Mouse (Mus musculus): Measurements from ENCODE around the gene Rtn4rl1.
A peak's percentile ranks its signal among the peaks of the same experiment; 100 is the strongest.

The Rtn4rl1 gene

DNA sequence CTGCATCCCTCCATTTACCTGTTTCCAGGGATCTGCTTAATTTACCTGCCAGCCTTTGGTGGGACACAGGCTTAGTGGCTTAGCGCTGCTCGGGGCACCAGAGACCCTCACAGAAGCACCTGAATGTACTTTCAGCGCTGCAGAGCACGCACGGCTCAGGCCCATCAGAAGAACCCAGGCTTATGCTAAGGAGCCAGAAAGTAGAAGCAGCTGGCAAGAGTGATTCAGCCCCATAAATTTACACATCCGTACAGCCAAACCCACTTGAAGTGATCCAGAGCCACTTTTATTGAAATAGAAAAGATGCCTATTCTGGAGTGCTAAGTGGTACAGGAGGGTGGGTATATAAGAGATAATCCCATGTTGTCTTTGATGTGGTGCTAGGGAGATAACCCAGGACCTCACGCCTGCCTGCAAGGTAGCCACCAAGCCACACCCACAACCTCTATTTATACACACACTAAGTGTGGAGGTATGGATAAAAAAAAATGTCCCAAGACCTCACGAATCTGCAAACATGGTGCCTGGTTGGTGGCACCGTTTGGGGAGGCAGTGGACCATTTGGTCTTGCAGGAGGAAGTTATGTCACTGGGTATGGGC lies 102.9 kb downstream of the Rtn4rl1 start:
- no peak for DNase-seq (ENCODE audit: low spot score)

DNA sequence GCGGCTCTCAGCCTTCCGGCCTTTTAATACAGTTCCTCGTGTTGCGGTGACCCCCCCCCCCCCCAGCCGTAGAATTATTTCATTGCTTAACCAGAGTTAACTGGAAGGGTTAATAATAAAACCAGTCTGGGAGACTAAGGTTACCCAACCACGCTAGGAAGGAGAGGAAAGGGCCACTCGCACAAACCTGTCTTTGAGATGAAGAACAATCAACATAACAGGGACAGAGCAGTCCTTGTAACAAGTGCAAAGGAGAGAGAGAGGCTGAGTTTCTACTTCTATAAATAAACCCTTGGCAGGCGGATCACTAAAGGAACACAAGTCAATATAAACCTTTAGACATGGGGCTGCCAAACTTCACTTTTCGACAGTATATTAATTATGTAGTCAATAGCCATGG lies 104.0 kb downstream of the Rtn4rl1 start:
- DNase-seq (ENCODE audit: low spot score), result no peak

DNA sequence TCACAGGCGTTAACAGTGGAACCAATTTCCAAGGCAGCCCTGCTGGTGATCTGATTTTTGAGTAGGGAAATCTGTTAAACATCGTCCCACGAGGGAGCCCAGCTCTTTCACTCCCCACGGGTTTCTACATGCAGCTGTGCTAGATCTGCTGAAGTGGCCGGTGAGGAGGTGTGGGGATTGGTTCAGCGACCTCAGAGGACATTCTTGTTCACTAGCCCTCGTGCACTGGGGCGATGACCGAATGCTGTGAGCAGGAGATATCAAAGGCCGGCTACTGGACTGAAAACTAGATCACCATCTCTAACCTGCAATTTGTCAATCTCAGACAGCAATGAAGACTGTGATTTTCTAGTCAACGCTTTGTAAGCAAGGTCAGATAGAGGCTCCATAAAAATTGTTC lies 104.9 kb downstream of the Rtn4rl1 start:
- DNase-seq (ENCODE audit: low spot score), result peak; percentile 46

DNA sequence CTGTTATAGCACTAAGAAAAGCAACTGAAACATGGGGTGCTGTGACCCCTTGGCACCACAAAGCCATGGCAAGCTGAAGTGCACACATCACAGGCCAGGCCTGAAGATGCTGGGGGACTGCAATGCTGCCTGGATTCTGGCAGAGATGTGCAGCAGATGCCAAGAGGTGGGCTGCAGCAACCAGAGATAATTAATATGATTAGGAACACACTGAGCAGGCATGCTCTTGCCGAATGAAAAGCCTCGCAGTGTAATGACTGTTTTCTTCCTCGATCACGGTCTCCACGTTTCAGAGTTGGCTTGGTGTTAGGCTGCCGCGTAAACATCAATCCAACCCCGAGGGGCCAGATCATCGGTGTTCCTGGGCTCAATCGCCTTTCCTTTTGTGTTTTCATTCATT lies 106.2 kb downstream of the Rtn4rl1 start:
- DNase-seq (ENCODE audit: low spot score), result peak; percentile 66

DNA sequence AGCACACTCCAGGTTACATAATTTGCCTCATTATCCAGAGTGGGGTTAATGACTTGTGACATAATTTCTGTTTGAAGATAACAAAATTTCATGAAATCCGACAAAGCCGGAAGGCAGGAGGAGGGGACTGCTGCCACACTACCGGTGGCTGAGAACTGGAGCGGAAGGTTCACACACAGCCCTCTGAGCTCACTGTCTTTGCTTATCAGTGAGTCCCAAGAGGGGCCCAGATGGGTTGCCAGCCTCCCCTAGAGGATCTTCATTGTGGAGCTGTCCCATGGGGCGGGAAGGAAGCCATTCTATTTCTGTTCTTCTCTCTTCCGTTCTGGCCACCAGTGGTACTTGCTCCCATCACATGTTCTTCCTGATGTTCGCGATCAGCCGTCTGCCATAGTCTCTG lies 107.4 kb downstream of the Rtn4rl1 start:
- peak; percentile 12 for DNase-seq (ENCODE audit: low spot score)

DNA sequence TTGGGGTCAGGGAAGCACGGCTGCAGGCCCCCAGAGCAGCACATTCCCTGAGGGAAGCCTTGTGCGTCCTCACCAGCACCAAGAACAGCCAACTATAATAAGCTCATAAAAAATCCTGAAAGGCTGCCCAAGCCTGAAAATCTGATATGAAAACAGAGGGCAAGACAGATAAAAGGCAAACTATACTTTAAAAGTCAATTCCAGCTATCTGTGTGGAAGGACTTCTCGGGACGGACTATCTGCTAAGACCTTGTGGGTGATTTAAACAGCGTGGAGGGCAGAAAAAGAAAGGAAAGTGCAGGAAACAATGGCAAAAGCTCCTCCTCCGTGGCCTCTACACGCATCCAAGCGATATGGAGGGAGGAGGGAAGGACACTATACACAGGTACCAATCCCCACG lies 111.2 kb downstream of the Rtn4rl1 start:
- DNase-seq (ENCODE audit: low spot score), result no peak

DNA sequence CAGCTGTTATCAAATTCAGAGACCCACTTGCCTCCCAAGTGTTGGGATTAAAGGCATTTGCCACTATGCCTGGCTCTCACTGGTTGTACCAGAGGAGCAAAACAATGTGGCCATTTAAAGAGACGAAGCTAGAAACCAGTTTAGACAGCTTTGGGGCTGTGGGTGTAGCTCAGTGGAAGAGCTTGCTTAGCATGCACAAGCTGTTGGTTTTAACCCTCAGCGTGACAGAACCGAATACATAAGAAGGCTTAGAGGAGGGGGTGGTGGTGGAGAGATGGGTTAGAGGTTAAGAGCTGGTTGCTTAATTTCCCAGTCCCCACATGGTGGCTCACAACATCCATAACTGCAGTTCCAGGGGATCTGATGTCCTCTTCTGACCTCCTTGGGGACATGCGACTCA lies 115.1 kb downstream of the Rtn4rl1 start:
- no peak for DNase-seq (ENCODE audit: low spot score)

DNA sequence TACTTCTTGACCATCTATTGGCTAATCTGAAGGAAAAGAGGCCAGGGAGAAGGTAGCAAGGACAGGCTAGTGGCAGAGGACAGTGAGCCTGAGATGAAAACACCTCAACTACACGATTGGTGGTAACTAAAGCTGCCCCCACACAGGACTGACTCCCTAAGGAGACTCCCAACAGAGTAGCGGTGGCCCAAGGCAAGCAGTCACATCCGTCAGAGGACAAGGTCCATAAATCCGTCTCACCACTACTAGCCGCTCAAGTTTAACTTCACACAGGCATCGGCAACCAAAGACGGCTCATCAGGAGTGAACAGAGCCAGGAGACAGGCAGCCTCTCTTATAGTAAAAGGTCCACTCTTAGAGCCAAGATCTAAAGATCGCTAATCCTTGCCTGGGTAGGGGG lies 117.2 kb downstream of the Rtn4rl1 start:
- no peak for DNase-seq (ENCODE audit: low spot score)

DNA sequence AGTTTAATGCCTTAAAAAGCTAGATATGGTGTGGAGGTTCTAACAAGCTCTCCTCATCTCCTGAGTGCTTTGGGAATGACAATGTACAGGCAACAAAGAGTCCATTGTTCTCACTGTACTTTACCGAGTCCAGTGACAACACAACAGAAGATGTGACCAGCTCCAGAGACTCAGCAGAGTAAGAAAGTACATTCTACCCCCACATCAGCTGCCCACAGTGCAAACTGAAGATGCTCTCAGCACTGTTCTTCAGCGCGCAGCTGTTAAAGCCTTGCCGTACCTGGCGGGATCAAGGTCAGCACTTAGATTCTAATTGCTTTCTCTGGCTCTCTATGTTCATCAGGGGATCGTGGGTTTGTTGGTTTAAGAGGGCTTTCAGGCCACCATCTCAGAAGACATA lies 118.2 kb downstream of the Rtn4rl1 start:
- peak; percentile 30 for DNase-seq (ENCODE audit: low spot score)

DNA sequence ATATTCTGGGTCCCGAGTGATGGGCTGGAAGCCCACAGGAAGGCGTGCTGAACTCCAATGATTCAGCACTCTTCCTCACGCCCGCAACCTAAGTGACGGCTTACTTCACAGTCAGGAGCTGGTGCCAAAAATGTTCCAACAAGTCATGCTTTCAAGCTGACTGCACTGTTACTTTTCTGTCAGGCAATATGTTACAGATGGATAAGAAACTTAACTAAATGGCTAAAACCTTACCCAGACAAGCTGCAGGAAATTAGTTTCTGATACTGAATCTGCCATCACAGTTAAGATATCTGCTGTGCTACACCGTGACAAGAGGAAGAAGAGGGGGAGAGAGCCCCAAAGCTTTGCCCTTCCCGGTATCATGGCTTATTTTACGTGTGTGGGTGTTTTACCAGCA lies 120.3 kb downstream of the Rtn4rl1 start:
- no peak for DNase-seq (ENCODE audit: low spot score)
